Mouse (Mus musculus): ENCODE data around the gene Slc35e1. TPM values are rescaled to one million over a fixed set of nuclear protein-coding genes. Genes with fewer than 3 reads are reported as not detected.

The Slc35e1 gene
- 14.8 and 15.1 TPM in 2 replicates for polyA plus RNA-seq (2015; fragmentation: Nextera tagmentation; extraction: Ambion mirVana)

DNA sequence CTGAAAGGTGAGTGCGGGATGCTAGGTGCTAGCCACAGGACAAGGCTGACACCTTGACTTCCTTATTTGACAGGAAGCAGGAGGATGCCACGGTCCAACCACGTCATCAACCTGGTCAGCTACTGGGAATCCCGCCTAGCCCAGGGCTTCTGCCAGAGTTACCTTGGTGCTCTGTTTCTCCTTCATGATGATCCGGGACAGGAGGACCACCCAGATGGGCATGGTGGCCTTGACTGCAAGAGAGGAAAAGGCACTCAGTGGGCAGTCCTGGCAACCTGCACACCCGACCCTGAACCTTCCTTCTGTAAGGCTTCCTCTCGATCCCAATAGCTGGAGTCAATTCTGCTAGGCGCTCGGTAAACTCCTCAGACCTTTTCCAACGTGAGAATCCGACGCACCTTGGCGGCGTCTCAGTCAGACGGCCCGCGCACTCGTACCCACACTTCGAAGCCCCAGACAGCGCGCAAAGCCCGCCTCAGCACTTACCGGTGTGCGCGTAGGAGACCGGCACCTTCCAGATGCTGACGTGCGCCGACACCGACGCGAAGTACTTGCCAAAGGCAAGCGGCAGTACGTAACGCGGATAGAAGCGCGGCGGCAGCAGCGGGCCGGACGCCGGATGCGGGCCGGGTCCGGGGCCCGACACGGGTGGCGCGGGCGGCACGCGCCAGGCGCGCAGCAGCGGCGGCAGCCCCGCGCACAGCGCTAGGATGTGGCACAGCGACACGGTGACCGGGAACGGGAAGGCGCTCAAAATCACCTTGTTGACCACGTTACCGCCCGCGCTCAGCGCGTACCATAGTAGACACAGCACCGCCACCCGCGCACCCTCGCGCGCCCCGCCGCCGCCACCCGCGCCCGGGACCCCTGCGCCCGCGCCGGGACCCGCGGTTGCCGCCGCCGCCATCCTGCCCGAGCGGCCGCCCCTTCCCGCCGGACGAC, at the start of gene Slc35e1:
TSS of gene Slc35e1 (minus strand) at position 935 of the 942 bp plus-strand sequence.
- peak within 1 kb of the TSS; percentile 81 for H3K9ac ChIP-seq (replicated peaks)
- H3K36me3 ChIP-seq = peaks cover 46% of the 10 kb centered on the region
- H3K27ac ChIP-seq (replicated peaks) = peak within 1 kb of the TSS; percentile 88
- peaks cover 34% of the 10 kb centered on the region for H3K4me1 ChIP-seq
- WGBS = under 1% methylated on average over 89 of the region's 98 CpGs
- no peaks in the 10 kb centered on the region for H3K27me3 ChIP-seq (replicated peaks)
- H3K4me2 ChIP-seq = peak within 1 kb of the TSS; percentile 75
- peak within 1 kb of the TSS; percentile 89 for H3K4me3 ChIP-seq (replicated peaks)
- peak; percentile 71 for ATAC-seq (ENCODE audit: low FRiP score)
- no peaks in the 10 kb centered on the region for H3K9me3 ChIP-seq (replicated peaks)

DNA sequence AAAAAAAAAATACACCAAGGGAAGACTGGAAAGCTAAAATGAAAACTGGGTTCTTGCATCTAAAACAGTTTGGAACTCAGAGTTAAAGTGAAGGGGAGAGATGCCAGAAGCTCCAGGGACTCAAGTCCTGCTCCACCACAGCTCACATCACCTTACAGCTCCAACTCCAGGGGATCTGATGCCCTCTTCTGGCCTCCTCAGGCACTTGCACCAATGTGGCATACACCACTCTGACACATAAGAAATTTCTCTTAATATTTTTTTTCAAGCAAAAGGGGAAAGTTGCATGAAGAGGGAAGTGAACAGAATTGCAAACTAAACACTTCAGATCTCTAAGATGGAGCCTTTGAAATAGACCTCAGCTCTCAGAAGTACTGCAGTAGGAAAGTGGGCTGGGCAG, 46.8 kb upstream of the Slc35e1 start:
- Histone ChIP-seq H3K4me1 (peaks cover 5% of the 10 kb centered on the region), H3K27ac (replicated peaks) (no peak overlapping the region), H3K4me2 (no peak overlapping the region), H3K4me3 (replicated peaks) (no peak overlapping the region), H3K36me3 (0 out of 2 replicates have a peak, but pooled peaks cover 4% of the 10 kb centered on the region), H3K9ac (replicated peaks) (no peak overlapping the region), H3K27me3 (replicated peaks) (no peaks in the 10 kb centered on the region), H3K9me3 (replicated peaks) (no peaks in the 10 kb centered on the region)
- no peak for ATAC-seq (ENCODE audit: low FRiP score)

DNA sequence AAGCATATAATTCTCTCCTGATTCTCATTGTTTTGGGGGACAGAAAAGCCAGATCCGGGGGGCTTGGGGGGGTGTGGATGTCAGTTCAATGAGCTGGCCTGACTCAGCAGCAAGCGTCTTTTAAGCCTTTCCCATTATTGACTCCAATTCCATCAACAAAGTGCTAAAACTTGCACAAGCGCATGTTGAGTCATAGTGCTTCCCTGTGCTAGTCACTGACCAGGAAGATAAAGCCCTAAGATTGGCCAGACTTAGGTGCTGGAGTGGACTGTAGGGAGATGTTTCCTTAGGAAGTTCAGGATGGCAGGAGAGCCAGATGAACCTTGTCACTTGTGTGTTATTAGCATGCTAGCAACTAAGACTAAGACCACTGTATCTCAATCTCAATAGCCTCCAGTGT, 42.5 kb upstream of the Slc35e1 start:
- 95% methylated on average over 3 of the region's 3 CpGs for WGBS
- Histone ChIP-seq H3K9ac (replicated peaks) (no peak overlapping the region), H3K4me3 (replicated peaks) (no peak overlapping the region), H3K36me3 (no peaks in the 10 kb centered on the region), H3K4me2 (no peak overlapping the region), H3K27ac (replicated peaks) (no peak overlapping the region), H3K4me1 (no peaks in the 10 kb centered on the region), H3K9me3 (replicated peaks) (no peaks in the 10 kb centered on the region), H3K27me3 (replicated peaks) (no peaks in the 10 kb centered on the region)
- ATAC-seq (ENCODE audit: low FRiP score) = no peak

DNA sequence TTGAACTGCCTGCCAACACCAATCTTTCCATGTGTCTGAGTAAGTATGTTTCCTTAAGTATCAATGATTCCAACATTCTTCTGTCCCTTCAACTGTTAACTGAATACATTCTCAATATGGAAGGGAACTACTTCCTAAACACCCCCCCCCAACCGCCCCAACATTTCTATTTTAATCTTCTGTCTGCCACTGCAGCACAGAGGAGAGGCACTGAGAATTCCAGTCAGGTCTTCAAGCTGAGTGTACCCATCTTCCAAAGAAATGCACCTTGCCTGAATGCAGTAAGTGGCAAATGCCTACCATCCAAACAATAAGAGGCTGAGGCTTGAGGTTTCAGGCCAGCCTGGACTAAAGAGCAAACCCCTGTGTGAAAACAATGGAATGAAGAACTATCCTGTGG, 39.7 kb upstream of the Slc35e1 start:
- no peak for ATAC-seq (ENCODE audit: low FRiP score)
- whole genome bisulfite sequencing = 100% methylated on average over 1 of the region's 1 CpGs
- no peaks in the 10 kb centered on the region for H3K4me1 ChIP-seq

DNA sequence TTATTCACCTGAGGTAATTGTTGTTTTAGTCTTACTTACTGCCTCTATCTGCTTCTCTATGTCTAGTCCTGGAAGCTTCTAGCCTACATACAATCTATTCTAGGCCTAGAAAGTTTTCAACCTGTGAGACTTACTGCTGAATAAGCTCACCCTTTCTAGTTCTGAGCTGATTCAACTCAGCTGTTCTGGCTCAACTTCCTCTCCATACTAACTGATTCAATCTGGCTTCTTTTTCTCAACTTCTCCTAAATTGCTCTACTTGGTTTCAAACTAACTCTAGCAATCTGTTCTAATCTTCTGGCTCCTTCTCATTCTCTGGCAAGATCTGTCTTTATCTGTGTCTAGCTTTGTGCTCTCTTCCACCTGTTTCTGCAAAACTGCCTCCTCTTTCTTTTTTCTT, 29.5 kb upstream of the Slc35e1 start:
- H3K4me1 ChIP-seq = no peaks in the 10 kb centered on the region
- H3K4me2 ChIP-seq = no peak overlapping the region
- ATAC-seq (ENCODE audit: low FRiP score) = no peak
- no peak overlapping the region for H3K27ac ChIP-seq (replicated peaks)
- no peaks in the 10 kb centered on the region for H3K9me3 ChIP-seq (replicated peaks)
- no peaks in the 10 kb centered on the region for H3K36me3 ChIP-seq
- no peak overlapping the region for H3K4me3 ChIP-seq (replicated peaks)
- no peaks in the 10 kb centered on the region for H3K27me3 ChIP-seq (replicated peaks)
- H3K9ac ChIP-seq (replicated peaks) = no peak overlapping the region

More for the DNA sequence above, 39.7 kb upstream of the Slc35e1 start:
- no peaks in the 10 kb centered on the region for H3K9me3 ChIP-seq (replicated peaks)
- H3K36me3 ChIP-seq = no peaks in the 10 kb centered on the region
- H3K4me2 ChIP-seq = no peak overlapping the region
- H3K4me3 ChIP-seq (replicated peaks) = no peak overlapping the region
- no peak overlapping the region for H3K27ac ChIP-seq (replicated peaks)
- H3K9ac ChIP-seq (replicated peaks) = no peak overlapping the region
- H3K27me3 ChIP-seq (replicated peaks) = no peaks in the 10 kb centered on the region

DNA sequence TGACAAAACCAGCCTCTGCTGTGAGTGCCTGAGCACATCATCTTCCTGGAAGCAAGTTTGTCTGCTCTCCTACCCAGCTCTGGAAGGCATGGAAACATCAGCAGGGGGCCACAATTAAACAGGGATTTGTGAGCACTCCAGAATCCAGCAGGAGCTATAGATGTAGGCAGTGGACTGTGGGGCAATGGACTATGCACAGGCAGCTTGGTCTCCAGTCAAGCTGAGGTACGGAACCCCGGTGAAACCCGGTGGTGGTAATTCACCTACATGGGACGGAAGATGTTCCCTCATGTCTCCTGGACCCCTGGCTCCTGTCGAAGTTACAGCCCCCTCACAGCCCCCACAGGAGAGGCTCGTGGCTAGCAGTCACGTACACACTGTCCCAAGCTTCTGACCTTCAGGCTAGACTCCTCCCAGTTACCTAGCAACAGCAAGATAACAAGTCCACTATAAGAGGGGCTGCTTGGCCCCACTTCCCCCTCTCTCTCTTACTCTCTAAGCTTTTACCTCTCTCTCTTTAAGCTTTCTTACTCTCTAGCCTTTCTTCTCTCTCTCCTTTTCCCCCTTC, 25.1 kb upstream of the Slc35e1 start:
- no peak for ATAC-seq (ENCODE audit: low FRiP score)
- Histone ChIP-seq H3K27me3 (replicated peaks) (no peaks in the 10 kb centered on the region), H3K4me1 (no peaks in the 10 kb centered on the region), H3K4me2 (no peak overlapping the region), H3K9ac (replicated peaks) (no peak overlapping the region), H3K9me3 (replicated peaks) (no peaks in the 10 kb centered on the region), H3K4me3 (replicated peaks) (no peak overlapping the region), H3K36me3 (no peaks in the 10 kb centered on the region), H3K27ac (replicated peaks) (no peak overlapping the region)
- 66% methylated on average over 7 of the region's 7 CpGs for WGBS

DNA sequence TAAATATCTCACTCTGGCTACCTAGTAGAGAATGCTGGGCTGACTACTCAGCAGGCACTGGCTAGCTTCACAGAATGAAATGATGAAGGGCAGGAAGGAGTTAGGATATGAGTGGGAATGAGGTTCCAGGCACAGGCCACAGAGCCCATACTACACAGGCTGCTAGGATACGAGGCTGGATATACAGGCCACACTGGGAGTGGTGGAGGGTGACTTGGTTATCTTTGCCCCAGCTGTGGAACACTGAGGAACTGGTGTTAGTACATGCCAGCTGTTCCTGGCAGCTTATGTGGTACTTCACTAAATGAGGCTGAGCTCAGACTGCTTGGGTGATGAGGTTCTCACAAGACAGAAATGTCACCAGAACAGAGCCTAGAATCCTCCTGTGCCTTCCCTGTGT, 20.7 kb upstream of the Slc35e1 start:
- 94% methylated on average over 1 of the region's 1 CpGs for WGBS
- no peak for ATAC-seq (ENCODE audit: low FRiP score)
- Histone ChIP-seq H3K4me2 (no peak overlapping the region), H3K9me3 (replicated peaks) (no peaks in the 10 kb centered on the region), H3K27ac (replicated peaks) (no peak overlapping the region), H3K4me1 (no peaks in the 10 kb centered on the region), H3K4me3 (replicated peaks) (no peak overlapping the region), H3K9ac (replicated peaks) (no peak overlapping the region), H3K27me3 (replicated peaks) (no peaks in the 10 kb centered on the region), H3K36me3 (no peaks in the 10 kb centered on the region)

DNA sequence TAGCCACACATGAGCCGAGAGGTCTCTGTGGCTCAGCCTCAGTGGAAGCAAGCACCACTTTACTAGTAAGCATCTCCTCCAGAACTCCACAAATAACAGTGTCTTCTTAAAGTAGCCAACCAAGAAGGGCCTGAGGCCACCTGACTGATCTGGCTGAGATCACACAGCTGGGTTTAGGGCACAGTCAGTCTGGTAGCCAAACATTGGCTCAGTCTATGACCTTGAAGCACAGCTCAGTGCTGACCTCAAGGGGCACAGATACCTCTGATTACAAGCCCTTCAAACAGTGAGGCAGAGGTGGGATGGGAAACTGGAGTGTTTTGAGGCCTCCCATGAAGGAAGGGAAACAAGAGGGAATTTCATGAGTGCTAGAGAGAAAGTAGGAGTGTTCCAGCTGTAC, 20.2 kb upstream of the Slc35e1 start:
- WGBS = 90% methylated on average over 1 of the region's 1 CpGs
- 0 out of 2 replicates have a peak, but pooled peaks cover 3% of the 10 kb centered on the region for H3K4me1 ChIP-seq
- ATAC-seq (ENCODE audit: low FRiP score) = no peak

DNA sequence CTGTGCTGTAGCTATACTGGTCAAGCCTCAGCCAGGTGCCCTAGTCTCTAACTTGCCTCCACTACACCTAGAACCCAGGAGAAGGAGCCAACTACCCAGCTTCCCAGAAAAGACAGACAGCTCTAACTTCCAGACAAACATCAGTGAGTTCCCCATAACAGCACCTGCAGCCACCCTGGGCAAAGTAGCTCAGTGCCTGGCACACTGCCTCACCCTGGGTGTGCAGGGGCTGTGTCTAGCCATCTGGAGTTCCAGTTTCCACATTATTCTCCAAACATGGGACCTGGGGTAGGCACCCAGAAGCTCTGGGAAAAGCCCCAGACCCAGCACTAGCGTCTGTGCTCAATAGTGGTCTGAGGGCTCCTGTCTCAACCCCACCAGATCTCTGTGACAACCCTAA, 15.1 kb upstream of the Slc35e1 start:
- Histone ChIP-seq H3K4me2 (no peak overlapping the region), H3K4me3 (replicated peaks) (no peak overlapping the region), H3K9me3 (replicated peaks) (no peaks in the 10 kb centered on the region), H3K36me3 (no peaks in the 10 kb centered on the region), H3K9ac (replicated peaks) (no peak overlapping the region), H3K27me3 (replicated peaks) (no peaks in the 10 kb centered on the region), H3K4me1 (peaks cover 15% of the 10 kb centered on the region), H3K27ac (replicated peaks) (no peak overlapping the region)
- WGBS = 86% methylated on average over 1 of the region's 1 CpGs
- ATAC-seq (ENCODE audit: low FRiP score) = no peak

More for the DNA sequence above, 20.2 kb upstream of the Slc35e1 start:
- H3K9me3 ChIP-seq (replicated peaks) = no peaks in the 10 kb centered on the region
- H3K27ac ChIP-seq (replicated peaks) = no peak overlapping the region
- H3K4me3 ChIP-seq (replicated peaks) = no peak overlapping the region
- H3K36me3 ChIP-seq = no peaks in the 10 kb centered on the region
- no peak overlapping the region for H3K9ac ChIP-seq (replicated peaks)
- H3K27me3 ChIP-seq (replicated peaks) = no peaks in the 10 kb centered on the region
- no peak overlapping the region for H3K4me2 ChIP-seq

DNA sequence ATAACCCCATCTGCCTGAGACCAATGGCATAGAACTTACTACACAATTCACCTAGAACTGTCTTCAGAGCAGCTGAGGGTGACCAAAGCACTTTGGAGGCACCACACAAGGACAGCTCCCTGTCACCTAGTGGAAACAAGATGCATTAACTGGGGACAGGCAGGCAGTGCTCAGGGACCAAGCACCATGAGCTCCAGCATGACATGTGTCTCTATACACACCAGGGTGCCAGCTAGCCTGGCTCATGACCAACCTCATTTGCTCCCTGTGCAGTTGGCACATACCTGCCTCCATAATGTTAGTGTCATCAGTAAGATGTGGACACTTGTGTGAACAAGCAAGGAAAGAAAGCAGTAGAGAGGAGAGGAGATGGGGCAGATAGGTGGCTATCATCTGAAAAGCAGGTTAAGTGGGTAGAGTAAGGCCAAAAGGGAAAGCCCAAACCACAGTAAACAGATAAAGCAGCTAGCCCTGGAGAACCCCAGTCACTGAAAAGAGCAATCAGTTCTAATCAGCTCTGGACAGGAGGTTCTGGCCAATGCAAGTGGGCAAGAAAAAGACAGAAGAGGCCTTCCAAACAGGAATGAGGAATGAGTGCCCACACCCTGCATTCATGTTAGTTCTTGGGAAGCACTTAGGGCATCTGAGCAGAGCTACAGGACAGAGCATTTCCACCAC, 12.4 kb upstream of the Slc35e1 start:
- ATAC-seq (ENCODE audit: low FRiP score) = no peak
- Histone ChIP-seq H3K9me3 (replicated peaks) (no peaks in the 10 kb centered on the region), H3K4me1 (peaks cover 15% of the 10 kb centered on the region), H3K4me2 (no peak overlapping the region), H3K4me3 (replicated peaks) (no peak overlapping the region), H3K27ac (replicated peaks) (no peak overlapping the region), H3K36me3 (no peaks in the 10 kb centered on the region), H3K27me3 (replicated peaks) (no peaks in the 10 kb centered on the region), H3K9ac (replicated peaks) (no peak overlapping the region)

DNA sequence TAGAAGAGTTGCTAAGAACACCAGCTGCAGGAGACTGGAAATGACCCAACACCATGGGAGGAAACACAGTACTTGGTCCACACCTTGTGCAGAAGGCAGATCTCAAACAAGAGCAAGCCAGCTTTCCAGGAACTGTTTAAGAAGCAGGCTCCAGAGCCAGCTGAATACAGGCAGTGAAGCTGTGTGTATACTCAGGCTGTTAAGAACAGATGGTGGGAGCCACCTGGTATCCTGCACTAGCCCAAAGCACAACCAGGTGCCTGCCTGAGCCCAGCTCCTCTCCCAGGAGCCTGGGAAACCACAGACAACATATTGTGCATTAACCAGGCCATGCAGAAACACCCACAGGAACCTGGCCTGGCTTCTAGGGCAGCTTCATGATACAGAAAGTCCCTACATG, 11.7 kb upstream of the Slc35e1 start:
- H3K27me3 ChIP-seq (replicated peaks) = no peaks in the 10 kb centered on the region
- no peaks in the 10 kb centered on the region for H3K9me3 ChIP-seq (replicated peaks)
- no peak overlapping the region for H3K4me2 ChIP-seq
- H3K4me1 ChIP-seq = peaks cover 15% of the 10 kb centered on the region
- ATAC-seq (ENCODE audit: low FRiP score) = no peak
- H3K9ac ChIP-seq (replicated peaks) = no peak overlapping the region
- H3K27ac ChIP-seq (replicated peaks) = no peak overlapping the region
- H3K4me3 ChIP-seq (replicated peaks) = no peak overlapping the region
- no peaks in the 10 kb centered on the region for H3K36me3 ChIP-seq

DNA sequence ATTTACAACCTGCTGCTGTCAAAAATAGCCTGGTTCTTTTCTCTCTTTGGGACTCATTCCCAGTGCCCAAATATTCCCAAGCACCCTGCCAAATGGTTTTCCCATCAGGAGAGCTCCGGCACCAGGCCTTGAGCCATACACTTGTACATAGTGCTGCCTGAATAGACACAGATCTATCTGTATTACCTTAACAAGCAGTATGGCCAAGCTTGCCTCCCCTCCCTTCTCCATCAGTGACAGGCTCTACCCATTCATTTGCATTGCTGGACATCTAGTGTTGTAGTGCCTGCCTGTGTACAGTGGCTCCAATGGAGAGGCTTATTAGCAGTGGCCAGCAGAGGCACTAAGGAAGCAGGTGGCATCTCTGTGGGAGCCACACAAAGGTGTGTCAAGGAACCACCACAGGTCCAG, 8.1 kb upstream of the Slc35e1 start:
- ATAC-seq (ENCODE audit: low FRiP score) = no peak
- Histone ChIP-seq H3K27ac (replicated peaks) (no peak overlapping the region), H3K4me1 (peaks cover 9% of the 10 kb centered on the region), H3K9ac (replicated peaks) (no peak overlapping the region), H3K4me3 (replicated peaks) (no peak overlapping the region), H3K9me3 (replicated peaks) (no peaks in the 10 kb centered on the region), H3K4me2 (no peak overlapping the region), H3K27me3 (replicated peaks) (no peaks in the 10 kb centered on the region), H3K36me3 (peaks cover 14% of the 10 kb centered on the region)
- 80% methylated on average over 1 of the region's 1 CpGs for WGBS

Measured in neural tube, embryonic 15.5 days (tissue).